Mouse (Mus musculus) CD8-positive naive resting alpha-beta T cell, adult 2 months (primary cell): ENCODE measurements around the gene Clca2.

Experiments used
- DNase-seq, 2 experiments: peaks; one replicate each; pipeline ENCODE4 v3.0.0; 2022; ENCODE audit warnings: low read depth in 2 of 2, low spot score in 2 of 2

Gene Clca2

DNA sequence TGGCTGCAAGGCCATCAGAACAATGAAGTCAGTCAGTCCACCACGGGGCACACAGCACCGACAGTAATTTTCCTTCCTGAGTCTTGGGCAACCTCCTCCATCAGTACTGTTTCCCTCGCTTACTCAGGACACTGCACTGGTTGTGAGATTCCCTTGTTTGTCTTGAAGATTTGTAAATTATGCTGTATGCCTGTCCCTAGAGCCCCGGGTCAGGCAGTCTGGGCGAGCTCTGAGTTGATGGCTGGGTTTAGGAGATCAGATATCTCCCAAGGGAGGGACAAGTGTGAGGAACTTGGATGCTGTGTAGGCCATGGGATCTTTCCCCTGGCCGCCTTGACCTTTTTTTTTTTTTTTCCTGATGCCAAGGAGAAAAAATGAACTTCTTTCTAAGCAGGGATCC is at the start of gene Clca2:
Clca2 (minus strand) TSS at position 153 of the 400 bp plus-strand sequence.
- DNase-seq = no peak

DNA sequence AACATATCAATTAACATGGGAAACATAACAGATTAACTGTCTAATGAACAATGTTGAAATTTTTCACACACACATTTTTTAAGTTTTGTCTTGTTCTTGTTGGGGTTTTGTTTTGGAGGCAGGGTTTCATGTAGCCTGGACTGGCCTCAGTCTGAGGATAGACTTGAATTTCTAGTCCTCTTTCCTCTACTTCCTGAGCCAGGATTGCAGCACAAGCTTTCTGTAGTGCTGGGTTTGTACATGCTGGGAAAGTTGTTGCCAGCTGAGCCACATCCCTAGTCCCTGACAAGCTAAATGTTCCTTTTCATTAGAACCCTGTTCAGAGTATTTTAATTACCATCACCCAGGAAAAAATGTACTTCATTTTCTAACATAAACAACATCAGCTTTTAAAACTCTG is 48.7 kb upstream of the Clca2 start:
- no peak for DNase-seq

DNA sequence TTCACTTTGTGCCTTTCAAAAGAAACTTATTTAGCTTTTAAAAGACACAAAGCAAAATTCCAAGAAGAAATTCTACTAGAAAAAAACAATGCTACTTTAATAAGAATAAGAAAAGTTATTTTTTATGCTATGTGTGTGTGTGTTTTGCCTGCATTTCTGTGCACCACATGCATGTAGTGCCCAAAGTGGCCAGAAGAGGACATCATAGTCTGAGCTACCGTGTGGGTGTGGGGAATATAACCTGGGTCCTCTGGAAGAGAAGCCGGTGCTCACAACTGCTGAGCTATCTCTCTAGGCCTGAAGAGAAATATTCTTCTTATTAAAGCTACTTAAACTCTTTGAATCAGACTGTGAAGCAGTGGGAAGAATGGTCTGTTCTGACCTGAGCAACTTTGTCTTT is 48.2 kb upstream of the Clca2 start:
- DNase-seq = no peak

DNA sequence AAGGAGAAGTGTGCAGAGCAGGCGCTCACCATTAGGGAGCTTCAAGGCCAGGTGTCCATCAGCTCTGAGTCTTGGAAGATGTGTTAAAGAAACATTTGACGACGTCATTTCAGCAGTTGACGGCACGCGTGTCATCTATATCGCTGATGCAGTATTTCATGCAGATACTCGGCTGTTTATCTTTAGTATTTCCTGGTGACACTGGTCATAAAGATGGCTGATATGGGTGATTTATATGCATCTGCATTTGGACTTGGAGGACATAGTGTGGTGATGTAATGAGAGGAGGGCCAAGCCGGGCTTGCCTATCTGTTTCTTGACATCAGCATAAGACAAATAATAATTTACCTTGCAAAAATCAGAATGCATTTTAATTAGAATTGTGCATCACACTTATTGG is 47.6 kb upstream of the Clca2 start:
- no peak for DNase-seq

DNA sequence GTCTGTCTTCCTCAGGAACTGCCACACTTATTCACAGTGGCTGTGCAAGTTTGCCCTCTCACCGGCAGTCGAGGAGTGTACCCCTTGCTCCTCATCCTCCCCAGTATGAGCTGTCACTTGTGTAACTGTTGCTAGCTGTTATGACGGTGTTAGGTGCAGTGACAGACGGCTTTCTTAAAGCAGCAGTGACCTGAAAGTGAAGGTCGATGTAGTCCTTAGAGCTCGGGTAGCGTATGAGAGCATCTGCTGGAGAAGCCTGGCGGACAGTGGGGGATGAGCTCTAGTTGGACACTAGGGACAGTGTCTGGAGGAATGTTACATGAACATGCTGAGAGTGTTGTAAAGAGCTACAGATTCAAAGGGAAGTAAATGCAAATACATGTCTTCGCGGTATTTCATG is 44.6 kb upstream of the Clca2 start:
- no peak for DNase-seq

DNA sequence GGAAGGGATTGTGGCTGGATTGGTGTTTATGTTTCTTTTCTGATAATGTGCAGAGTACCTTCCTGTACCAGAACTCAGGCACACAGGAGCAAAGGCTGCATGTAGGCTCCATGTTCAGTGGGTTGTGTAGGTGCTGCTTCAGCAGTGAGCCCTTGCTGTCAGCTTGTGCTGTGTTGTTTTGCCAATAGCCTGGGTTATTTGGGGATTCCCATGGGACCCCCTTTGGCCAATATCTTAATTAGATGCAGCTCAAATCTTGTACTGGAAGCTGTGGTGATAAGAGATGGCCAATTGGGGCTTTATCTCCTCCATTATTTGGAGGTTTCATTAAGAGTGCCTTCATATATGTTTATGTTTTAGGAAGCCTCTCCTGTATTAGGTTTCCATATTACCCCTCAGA is 43.7 kb upstream of the Clca2 start:
- DNase-seq = no peak

DNA sequence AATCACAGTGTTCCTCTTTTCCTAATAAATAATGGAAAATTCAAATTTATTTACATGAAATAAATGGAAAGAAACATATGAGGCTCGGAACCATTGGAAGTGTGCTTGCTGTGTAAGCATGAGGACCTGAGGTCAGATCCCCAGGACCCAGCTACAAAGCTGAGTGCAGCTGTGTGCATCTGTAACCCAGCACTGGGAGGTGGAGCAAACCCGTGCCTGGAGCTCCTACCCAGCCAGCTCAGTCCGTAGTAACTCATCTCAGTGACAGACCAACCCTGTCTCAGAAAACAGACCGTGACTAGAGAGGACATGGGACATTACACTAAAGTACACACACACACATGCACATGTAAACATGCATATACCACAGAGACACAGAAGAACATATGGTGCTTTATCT is 41.0 kb upstream of the Clca2 start:
- DNase-seq = no peak

GRCm38 (mm10) chr3:145131210-145131868 is 32.1 kb upstream of the Clca2 start:
- peak in 1 of 2 experiments; percentile 20 for DNase-seq

GRCm38 (mm10) chr3:145129356-145129755 is 30.1 kb upstream of the Clca2 start:
- no peak for DNase-seq

DNA sequence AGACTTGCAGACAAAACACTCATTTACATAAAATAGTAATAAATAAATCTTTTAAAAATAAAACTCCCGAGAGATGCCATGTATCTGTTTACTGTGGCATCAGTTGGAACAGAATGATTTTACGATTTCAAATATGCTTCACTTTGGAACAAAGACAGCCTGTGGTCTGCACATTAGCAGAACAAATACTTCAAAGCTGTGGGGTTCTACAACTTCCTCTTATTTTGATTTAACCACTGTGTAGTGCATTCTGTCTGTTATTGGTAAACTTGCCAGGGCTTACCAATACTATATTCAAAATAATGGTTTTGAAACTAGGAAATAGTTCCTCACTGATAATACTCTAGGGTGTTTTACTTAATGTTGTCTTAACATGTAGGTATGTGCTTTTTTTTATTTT is 27.4 kb upstream of the Clca2 start:
- DNase-seq = no peak

DNA sequence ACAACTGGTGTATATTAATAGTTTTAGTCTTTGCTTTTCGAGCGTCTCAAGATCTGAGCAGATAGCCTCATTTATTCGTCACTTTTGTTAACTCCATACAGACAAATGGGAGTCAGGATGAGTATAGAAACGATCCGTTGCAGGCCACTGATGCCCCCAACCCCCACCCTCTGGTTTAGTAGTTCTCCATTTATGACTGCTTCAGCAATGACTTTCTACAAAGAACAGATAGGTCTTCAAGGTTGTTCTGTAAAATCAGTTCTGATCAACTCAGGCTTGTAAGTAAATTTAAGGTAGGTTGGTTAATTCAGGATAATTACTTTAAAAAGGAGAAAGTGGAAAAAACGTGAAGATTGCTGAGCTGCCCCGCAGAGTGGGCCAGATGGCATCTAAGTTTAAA is 20.2 kb upstream of the Clca2 start:
- DNase-seq = no peak

GRCm38 (mm10) chr3:145119002-145119358 is 19.7 kb upstream of the Clca2 start:
- no peak for DNase-seq

DNA sequence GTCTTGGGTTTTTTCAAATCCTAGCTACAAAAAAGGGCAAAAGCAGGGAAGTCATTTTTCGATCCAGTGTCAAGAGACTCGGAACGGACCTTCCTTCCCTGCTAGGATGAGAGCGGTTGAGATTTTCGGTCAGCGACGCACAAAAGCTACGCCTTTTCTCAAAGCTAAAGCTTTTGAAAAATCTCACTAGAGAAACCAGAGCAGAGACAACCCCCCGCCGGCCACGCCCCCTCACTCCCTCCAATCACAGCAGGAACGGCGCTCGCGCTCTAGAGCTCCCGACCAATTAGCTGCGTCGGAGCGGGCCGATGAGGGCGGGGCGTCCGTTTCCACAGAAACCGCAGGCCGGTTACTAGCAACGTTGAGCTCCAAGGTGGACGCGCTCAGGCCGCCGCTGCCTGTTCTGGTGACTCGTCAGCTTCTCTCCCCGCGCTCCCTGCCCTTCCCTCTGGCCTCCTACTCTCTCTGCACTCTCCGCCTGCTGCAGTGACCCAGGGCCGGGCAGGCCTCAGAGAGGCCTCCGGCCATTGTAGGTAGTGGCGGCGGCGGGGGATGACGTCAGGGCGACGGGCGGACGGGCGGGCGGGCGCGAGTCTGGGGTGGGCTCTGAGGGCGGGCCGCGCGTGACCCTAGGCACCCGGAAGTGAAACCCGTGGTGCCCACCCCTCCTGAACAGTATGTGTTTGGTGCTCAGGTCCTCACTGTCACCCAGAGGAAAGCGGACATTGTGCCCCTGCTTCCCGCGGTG is 19.2 kb upstream of the Clca2 start, which contains the start of gene Odf2l:
Odf2l (plus strand) TSS at position 335 of the 748 bp plus-strand sequence.
- peak; percentile 95 to 97 for DNase-seq

DNA sequence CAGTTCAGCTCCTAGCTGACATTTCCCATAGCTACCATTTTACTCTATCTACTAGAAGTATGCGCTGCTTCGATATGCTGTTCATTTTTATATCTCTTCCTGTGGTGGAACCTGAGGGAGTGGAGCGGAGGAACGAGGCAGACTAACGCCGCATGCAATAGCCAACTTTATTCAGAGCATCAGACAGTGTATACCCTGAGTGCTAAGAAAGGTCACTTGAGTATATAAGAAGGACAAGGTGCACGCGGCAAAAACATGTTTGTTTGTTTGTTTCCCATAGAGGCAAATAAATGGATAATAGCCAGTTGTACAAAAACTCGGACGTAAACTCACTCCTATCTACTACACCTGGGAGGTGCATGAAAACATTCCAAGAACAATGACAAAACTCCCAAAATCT is 18.4 kb upstream of the Clca2 start:
- DNase-seq = no peak

GRCm38 (mm10) chr3:145115169-145115568 is 15.9 kb upstream of the Clca2 start:
- DNase-seq = no peak

DNA sequence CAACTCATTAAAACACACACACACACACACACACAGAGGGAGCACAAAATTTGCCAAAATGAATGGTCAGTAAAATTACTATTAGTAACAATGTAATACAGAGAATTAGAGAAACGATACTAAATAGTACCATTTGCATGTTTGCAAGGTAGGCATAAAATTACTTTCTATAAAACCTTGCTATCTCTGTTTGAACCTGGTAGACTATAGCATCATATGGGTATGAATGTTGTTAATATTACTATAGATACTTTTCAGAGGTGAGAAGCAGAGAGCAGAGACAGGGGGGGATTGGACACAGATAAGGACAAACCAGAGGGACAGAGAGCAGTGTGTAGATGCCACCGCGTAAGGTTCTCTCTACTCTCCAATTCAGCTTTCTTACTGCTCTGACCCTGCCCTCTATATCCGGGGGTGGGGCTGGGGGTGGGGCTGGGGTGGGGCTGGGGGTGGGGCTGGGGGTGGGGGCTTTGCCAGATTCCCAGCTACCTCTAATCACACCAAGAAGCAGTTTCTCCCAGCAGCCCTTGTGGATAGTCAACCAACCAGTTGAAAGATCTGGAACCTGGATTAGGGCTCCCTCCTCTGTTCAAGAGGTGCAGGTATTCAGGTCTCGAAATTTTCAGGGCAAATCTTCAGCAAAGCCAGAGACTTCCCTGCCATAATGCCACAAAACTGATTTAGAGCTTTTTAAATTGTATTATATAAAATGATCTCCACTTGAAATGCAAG is 6.7 kb upstream of the Clca2 start:
- DNase-seq = no peak

- DNase-seq = no peak
Observed at GRCm38 (mm10) chr3:145105076-145105772, 6.0 kb upstream of the Clca2 start.

DNA sequence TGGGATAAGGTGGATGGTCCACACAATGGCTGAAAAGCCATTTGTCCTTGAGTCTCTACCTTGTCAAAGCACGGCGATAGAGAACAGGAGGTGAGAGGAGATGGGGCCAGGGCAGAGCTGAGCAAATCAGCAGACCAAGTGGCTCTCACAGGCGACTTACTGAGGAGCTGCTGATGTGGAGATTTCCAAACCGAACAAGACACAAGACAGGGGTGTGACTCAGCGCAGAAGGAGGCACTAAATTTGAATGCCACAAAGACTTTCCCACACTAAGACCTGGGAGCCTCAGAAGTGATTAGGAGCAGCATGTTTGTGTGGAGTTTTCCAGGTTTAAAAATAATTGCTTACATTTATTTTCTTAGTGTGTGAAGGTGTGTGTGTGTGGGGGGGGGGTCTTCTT is 4.5 kb upstream of the Clca2 start:
- no peak for DNase-seq

DNA sequence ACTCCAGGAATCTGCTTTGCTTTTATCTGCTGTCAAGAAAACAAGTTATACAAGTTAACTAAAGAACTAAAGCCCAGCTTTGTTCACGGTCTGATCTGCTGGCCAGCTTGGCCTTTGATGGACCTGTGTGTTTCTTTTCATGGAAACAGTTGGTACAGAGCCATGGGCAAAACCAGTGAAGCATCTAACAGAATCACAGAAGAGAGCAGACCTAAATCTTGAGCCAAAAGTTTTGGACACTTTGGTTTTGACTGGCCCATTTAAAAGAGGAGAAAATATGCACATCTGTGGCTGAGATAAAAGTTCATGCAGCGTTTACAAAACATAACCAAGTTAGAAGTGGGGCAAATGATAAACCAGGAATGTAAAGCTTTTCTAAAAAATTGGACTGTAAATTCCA is 4.1 kb upstream of the Clca2 start:
- no peak for DNase-seq

DNA sequence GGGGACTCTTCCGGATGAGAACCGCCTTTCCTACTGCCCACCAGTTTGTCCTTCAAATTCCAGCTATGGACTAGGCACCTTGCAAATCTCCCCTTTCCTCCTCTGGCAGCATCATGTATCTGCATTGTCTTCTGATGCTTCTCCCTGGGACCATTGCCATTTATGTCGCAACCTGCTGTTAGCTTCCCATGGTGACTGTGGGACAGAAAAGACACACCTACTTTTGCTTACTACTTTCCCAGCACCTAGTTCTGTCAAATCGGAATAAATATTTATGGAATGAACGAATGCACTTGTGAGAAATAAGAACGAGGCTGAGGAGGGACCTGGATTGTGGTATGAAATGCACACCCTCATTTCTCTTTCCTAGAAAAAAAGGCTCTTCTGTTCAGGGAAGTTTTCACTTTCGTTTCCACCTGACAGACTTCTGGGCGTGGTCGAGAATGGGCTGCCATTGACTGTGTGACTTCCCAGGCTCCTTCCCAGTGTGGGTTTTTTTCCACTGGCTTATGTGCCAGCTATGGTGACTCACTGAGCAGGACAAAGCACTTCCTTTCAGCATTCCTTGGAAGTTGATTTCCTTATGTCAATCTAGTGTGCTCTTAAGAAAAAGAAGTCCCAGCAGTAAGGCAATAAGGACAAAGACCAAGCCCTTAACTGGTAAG is 2.8 kb upstream of the Clca2 start:
- no peak for DNase-seq
